Mouse (Mus musculus) thymus, adult 2 months (tissue): ENCODE measurements around the gene Mc1r. TPM values are rescaled to one million over a fixed set of nuclear protein-coding genes. Genes with fewer than 3 reads are reported as not detected.
"Not testable (repeated sequence)": the region's sequence is repeated elsewhere in the genome, so short reads cannot be mapped to it uniquely, and the experiment has no call there.

Experiments used
- DNase-seq: peaks from one replicate; pipeline ENCODE4 v3.0.0; 2021
- H3K27ac ChIP-seq: fragments of 200-500 bp; 2 replicates; pipeline ENCODE4 v1.5.1; 2012; ENCODE audit warnings: low read length, control low read depth; ENCODE audit not compliant: control insufficient read depth, insufficient read depth
- H3K27me3 ChIP-seq: fragments of 200-500 bp; 2 replicates; pipeline ENCODE4 v1.6.1; 2012; ENCODE audit warnings: mild to moderate bottlenecking, low read length, moderate library complexity, mixed read lengths; ENCODE audit not compliant: control insufficient read depth, insufficient read depth
- H3K36me3 ChIP-seq: fragments of 200-500 bp; 2 replicates; pipeline ENCODE4 v1.6.1; 2012; ENCODE audit warnings: mild to moderate bottlenecking, low read length, moderate library complexity; ENCODE audit not compliant: control insufficient read depth, insufficient read depth
- H3K4me1 ChIP-seq: fragments of 200-500 bp; replicated peaks from 2 replicates; pipeline ENCODE4 v1.6.1; 2012; ENCODE audit warnings: low read length; ENCODE audit not compliant: control insufficient read depth, insufficient read depth
- H3K4me3 ChIP-seq: fragments of 200-500 bp; 2 replicates; pipeline ENCODE4 v1.5.1; 2012; ENCODE audit warnings: mild to moderate bottlenecking, low read length, control low read depth, moderate library complexity; ENCODE audit not compliant: control insufficient read depth, insufficient read depth
- CTCF ChIP-seq: fragments of 200-500 bp; IDR thresholded peaks from 2 replicates; pipeline ENCODE4 v1.5.1; 2012; ENCODE audit warnings: mild to moderate bottlenecking, control low read depth, low read length, moderate library complexity, borderline replicate concordance; ENCODE audit not compliant: control insufficient read depth, poor library complexity, insufficient read depth; ENCODE audit errors: extremely low read depth
- POLR2A ChIP-seq: fragments of 200-500 bp; IDR thresholded peaks from 2 replicates; pipeline ENCODE4 v1.6.1; 2012; ENCODE audit warnings: mild to moderate bottlenecking, low read length, control low read depth, moderate library complexity; ENCODE audit not compliant: control insufficient read depth, poor library complexity, insufficient read depth; ENCODE audit errors: extremely low read depth
- WGBS: fragments of 180-500 bp; shearing (Covaris S2); methylation state at CpG from one replicate; pipeline ENCODE4 v1.1.7; 2018; 5-methylcytosine and 5-hydroxymethylcytosine counted together
- polyA plus RNA-seq: library from polyadenylated mRNA; depleted of rRNA; stranded (reverse); fragments of >200 nt; gene quantifications from 2 replicates; pipeline ENCODE4 v1.2.3, GENCODE M21; 2012

The Mc1r gene
- polyA plus RNA-seq, 1 experiment: 0.34 TPM

DNA sequence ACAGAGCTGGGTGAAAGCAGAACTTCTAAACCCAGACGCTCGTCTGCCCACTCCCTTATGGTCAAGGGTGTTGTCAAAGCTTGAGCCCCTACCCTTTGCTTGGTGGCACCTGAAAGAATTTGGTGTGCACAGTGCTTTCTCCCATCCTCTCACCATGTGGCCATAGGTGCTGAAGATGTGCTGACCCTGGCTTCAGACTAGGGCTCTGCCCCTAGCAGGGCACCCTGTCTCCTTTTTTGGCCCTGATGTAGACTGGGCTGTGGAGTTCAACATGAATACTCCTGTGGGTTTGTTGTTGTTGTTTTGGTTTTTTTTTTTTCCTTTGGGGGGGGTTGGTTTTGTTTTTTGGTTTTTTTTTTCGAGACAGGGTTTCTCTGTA, 15.9 kb downstream of the Mc1r start:
- Histone ChIP-seq H3K4me1 (no peaks in the 10 kb centered on the region), H3K27me3 (no peaks in the 10 kb centered on the region), H3K4me3 (no peak overlapping the region), H3K27ac (no peak overlapping the region), H3K36me3 (no peaks in the 10 kb centered on the region)
- no peak for DNase-seq
- WGBS: 68% methylated on average over 3 of the region's 3 CpGs
- no peak for TF ChIP-seq POLR2A
- no peak for TF ChIP-seq CTCF

DNA sequence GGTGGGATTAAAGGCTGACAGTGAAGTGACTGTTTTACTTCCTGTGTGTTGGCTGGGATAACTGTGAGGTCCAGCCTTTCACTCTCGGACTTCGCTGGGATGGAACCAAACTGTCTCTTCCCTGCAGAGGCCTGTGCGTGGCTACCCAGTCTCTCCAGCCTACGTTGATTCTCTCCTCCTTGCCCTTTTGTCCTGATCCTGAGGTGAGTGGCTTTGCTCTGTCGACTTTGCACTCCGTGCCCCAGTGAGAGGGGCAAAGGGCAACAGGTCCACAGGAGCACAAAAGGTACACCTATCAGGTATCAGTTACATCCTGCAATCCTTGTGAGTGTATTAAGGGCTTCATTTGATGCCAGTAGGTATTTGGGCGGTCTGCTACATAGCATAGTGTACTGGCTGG, 16.5 kb downstream of the Mc1r start, which contains the start of gene Def8:
Gene Def8 (plus strand): TSS at position 87 of the 400 bp plus-strand sequence.
- Histone ChIP-seq H3K36me3 (no peaks in the 10 kb centered on the region), H3K4me1 (no peaks in the 10 kb centered on the region), H3K27me3 (no peaks in the 10 kb centered on the region), H3K4me3 (no peak within 1 kb of the TSS), H3K27ac (no peak within 1 kb of the TSS)
- 92% methylated on average over 7 of the region's 7 CpGs for WGBS
- no peak for DNase-seq
- no peak for TF ChIP-seq POLR2A
- no peak for TF ChIP-seq CTCF

DNA sequence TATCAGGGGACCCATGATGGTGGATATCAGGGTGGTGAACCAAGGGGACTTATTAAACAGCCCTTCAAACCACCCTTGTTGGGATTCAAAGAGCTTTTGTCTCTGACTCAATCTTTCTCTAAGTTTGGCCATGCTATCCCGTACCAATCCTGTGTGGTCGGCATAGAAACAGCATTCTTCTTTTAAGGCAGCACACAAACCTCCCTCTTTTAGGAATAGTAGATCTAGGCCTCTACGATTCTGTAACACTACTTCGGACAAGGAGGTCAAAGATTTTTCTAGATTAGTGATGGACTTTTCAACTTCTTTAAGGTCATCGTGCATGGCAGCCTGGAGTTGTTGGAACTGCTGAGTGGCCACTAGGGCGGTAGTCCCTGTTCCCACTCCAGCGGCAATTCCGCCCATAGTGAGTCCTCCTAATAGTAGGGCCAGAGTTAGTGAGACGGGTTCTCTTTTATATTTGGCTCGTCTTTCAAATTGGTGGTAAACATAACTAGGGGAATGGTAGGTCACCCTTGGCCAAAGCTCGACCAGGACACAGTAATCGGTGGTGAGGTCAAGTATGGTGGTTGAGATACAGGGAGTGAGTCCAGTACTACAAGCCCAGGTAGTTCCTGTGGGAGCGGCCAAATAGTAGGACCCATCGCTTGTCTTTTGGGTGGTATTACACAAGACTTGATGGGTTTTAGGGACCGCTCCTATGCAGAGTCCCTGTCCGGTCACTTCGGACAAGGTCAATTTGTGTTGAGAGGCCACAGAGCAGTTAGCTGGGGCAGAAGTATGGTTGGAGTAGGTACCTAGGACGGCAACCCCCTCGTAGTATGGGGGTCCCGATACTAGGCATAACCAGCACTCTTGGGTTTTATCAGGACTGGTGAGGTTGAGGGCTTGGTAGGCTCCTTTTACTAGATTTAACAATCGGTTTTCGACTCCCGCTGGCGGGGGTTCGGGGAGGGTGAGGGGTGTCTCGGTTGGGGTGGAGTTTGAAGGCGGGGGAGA, 19.9 kb downstream of the Mc1r start:
- WGBS: 98% methylated on average over 27 of the region's 27 CpGs
- no peak for DNase-seq
- Histone ChIP-seq H3K4me1 (no peaks in the 10 kb centered on the region), H3K27ac (no peak overlapping the region), H3K4me3 (no peak overlapping the region), H3K27me3 (no peaks in the 10 kb centered on the region), H3K36me3 (no peaks in the 10 kb centered on the region)
- no peak for TF ChIP-seq POLR2A
- TF ChIP-seq CTCF: no peak

DNA sequence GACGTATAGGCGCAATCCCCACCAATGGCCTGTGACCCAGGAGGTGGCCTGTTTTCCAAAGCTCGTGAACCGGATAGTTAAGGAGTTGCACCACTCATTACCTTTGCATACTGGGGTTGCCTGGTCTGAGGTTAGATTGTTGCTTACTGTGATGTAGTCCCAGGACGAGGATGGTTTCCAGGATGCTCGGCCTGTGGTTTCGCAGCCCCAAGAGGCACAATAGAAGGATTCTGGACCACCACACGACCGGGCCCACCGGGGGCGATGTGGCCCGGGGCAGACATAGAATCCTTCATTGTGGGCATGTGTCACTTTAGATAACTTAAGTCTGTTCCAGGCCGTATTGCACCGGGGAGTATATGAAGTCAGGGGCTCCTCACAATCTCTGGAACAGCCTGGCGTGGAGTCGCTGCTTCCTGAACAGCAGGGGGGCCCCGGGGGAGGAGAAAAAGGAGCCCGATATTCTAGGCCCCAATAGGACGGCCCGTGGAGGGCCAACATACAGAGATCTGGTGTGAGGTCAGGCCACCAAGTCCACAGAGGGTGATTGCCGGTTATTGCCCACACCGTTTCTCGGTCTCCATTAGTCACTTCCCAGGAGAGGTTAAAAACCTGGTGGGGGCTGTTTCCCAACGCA, 20.9 kb downstream of the Mc1r start:
- no peak overlapping the region for H3K4me3 ChIP-seq
- H3K27me3 ChIP-seq: no peaks in the 10 kb centered on the region
- WGBS: 98% methylated on average over 24 of the region's 24 CpGs

DNA sequence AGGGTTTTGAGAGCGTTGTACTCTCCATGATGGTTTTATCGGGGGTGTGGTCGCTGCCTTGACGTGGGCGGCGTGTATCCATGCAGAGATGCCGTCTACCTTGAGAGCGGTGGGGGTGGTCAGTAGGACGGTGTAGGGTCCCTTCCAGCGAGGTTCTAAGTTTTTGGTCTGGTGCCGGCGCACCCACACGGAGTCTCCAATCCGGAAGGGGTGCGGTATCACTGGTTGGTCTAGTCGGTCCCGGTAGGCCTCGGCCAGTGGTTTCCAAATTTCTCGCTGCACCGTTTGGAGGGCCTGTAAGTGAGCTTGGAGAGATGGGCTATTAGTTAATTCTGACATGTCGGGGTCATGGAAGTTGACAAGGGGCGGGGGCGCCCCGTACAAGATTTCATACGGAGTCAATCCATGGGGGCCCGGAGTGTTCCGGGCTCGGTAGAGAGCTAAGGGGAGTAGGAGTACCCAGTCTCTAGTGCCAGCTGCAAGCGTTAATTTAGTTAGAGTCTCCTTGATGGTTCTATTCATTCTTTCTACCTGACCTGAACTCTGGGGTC, 21.5 kb downstream of the Mc1r start:
- no peak overlapping the region for H3K4me3 ChIP-seq
- no peaks in the 10 kb centered on the region for H3K36me3 ChIP-seq
- WGBS: 98% methylated on average over 29 of the region's 29 CpGs
- no peaks in the 10 kb centered on the region for H3K4me1 ChIP-seq
- H3K27me3 ChIP-seq: no peaks in the 10 kb centered on the region
- no peak overlapping the region for H3K27ac ChIP-seq
- DNase-seq: no peak
- TF ChIP-seq POLR2A: no peak
- no peak for TF ChIP-seq CTCF

More for the DNA sequence above, 20.9 kb downstream of the Mc1r start:
- H3K27ac ChIP-seq: no peak overlapping the region
- no peak for DNase-seq
- no peaks in the 10 kb centered on the region for H3K36me3 ChIP-seq
- H3K4me1 ChIP-seq: no peaks in the 10 kb centered on the region
- TF ChIP-seq CTCF: no peak
- no peak for TF ChIP-seq POLR2A

DNA sequence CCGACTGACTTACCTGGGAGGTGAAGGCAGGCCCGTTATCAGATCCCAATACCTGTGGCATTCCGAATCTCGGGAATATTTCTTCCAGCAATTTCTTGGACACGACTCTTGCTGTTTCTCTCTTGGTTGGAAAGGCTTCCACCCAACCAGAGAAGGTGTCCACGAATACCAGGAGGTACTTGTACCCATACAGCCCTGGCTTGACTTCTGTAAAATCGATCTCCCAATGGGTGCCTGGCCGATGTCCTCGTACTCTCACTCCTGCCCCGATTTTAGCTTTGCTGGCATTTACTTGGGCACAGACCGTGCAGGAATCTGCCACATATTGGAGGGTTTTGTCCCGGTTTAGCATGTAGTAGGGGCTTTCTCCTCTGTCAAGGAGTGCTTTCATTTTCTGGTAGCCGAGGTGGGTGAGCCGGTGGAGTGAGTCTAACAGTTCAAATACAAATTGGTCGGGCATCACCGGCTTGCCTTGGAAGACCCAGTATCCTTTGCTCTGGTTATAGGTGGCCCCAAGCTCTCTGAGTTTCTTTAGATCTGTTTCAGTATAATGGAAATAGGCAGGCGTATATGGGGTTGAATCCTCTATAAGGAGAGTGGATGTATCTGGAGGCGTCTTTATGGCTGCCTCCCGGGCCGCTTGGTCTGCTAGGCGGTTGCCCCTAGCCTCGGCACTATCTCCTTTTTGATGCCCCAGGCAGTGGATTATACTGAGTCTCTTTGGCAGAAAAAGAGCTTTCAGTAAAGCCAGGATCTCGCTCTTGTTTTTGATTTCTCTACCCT, 22.2 kb downstream of the Mc1r start:
- no peak for DNase-seq
- 98% methylated on average over 23 of the region's 23 CpGs for WGBS
- Histone ChIP-seq H3K4me3 (no peak overlapping the region), H3K27me3 (no peaks in the 10 kb centered on the region), H3K27ac (no peak overlapping the region), H3K36me3 (no peaks in the 10 kb centered on the region), H3K4me1 (no peaks in the 10 kb centered on the region)
- TF ChIP-seq POLR2A (no peak), CTCF (no peak)

DNA sequence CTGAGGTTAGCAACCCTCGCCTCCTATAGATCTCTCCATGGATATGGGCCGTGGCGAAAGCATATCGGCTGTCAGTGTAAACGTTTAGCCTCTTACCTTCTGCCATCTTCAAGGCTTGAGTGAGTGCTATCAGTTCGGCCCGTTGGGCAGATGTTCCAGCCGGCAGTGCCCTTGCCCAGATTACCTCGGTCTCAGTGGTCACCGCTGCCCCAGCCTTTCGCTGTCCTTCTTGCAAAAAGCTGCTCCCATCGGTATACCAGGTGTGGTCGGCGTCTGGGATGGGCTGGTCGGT, 22.8 kb downstream of the Mc1r start:
- 98% methylated on average over 15 of the region's 15 CpGs for WGBS
- H3K36me3 ChIP-seq, H3K4me3 ChIP-seq, H3K4me1 ChIP-seq, H3K27me3 ChIP-seq, H3K27ac ChIP-seq, DNase-seq: not testable (repeated sequence)

DNA sequence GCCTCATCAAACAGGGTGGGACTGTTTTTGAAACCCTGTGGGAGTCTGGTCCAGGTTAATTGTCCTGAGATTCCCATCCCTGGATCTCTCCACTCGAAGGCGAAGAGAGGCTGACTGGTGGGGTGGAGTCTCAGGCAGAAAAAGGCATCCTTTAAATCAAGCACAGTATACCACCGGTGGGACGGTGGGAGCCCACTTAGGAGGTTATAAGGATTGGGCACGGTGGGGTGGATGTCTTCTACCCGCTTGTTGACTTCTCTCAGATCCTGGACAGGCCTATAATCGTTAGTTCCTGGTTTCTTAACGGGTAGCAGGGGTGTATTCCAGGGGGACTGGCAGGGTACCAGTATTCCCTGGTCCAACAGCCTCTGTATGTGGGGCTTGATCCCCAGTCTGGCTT, 24.0 kb downstream of the Mc1r start:
- not testable (repeated sequence) for DNase-seq, H3K27me3 ChIP-seq, H3K4me3 ChIP-seq, H3K36me3 ChIP-seq, H3K4me1 ChIP-seq, H3K27ac ChIP-seq
- WGBS: 94% methylated on average over 8 of the region's 8 CpGs
